Mouse (Mus musculus): Measurements from ENCODE around the gene Rplp1. TPM values are rescaled to one million over a fixed set of nuclear protein-coding genes. Genes with fewer than 3 reads are reported as not detected.

Gene Rplp1
- polyA plus RNA-seq, 1 experiment from 2014 or later = 840 TPM

- Histone ChIP-seq H3K4me1 (peaks cover 18% of the 10 kb centered on the region), H3K27ac (no peak overlapping the region), H3K27me3 (no peaks in the 10 kb centered on the region), H3K4me3 (replicated peaks) (no peak overlapping the region), H3K9ac (no peak overlapping the region), H3K36me3 (replicated peaks) (peaks cover 27% of the 10 kb centered on the region), H3K9me3 (no peaks in the 10 kb centered on the region), H3K4me2 (no peak overlapping the region)
- WGBS = 90% methylated on average over 11 of the region's 11 CpGs
- no peak for ATAC-seq (ENCODE audit: low FRiP score)
These were observed 5.4 kb downstream of the Rplp1 start for GRCm38 (mm10) chr9:61908832-61909407.

GRCm38 (mm10) chr9:61908341-61908740 is 6.0 kb downstream of the Rplp1 start:
- H3K36me3 ChIP-seq (replicated peaks) = peaks cover 27% of the 10 kb centered on the region
- H3K27ac ChIP-seq = no peak overlapping the region
- H3K4me3 ChIP-seq (replicated peaks) = no peak overlapping the region
- no peaks in the 10 kb centered on the region for H3K9me3 ChIP-seq
- H3K4me1 ChIP-seq = peaks cover 14% of the 10 kb centered on the region
- H3K4me2 ChIP-seq = no peak overlapping the region
- no peak for ATAC-seq (ENCODE audit: low FRiP score)
- no peak overlapping the region for H3K9ac ChIP-seq
- 87% methylated on average over 3 of the region's 3 CpGs for WGBS
- no peaks in the 10 kb centered on the region for H3K27me3 ChIP-seq

- peaks cover 22% of the 10 kb centered on the region for H3K36me3 ChIP-seq (replicated peaks)
- no peaks in the 10 kb centered on the region for H3K27me3 ChIP-seq
- H3K4me2 ChIP-seq = no peak overlapping the region
- WGBS = 92% methylated on average over 4 of the region's 4 CpGs
- ATAC-seq (ENCODE audit: low FRiP score) = no peak
- H3K4me3 ChIP-seq (replicated peaks) = no peak overlapping the region
- H3K9me3 ChIP-seq = no peaks in the 10 kb centered on the region
- peaks cover 8% of the 10 kb centered on the region for H3K4me1 ChIP-seq
- H3K9ac ChIP-seq = no peak overlapping the region
- H3K27ac ChIP-seq = no peak overlapping the region
These were observed 6.6 kb downstream of the Rplp1 start for GRCm38 (mm10) chr9:61907621-61908295.

- H3K9me3 ChIP-seq = no peaks in the 10 kb centered on the region
- no peak overlapping the region for H3K4me2 ChIP-seq
- no peak overlapping the region for H3K9ac ChIP-seq
- no peak for ATAC-seq (ENCODE audit: low FRiP score)
- H3K4me3 ChIP-seq (replicated peaks) = no peak overlapping the region
- no peak overlapping the region for H3K27ac ChIP-seq
- WGBS = 66% methylated on average over 10 of the region's 10 CpGs
- peaks cover 7% of the 10 kb centered on the region for H3K4me1 ChIP-seq
- 0 out of 2 replicates have a peak, but pooled peaks cover 2% of the 10 kb centered on the region for H3K27me3 ChIP-seq
- peaks cover 14% of the 10 kb centered on the region for H3K36me3 ChIP-seq (replicated peaks)
These were observed 7.4 kb downstream of the Rplp1 start for GRCm38 (mm10) chr9:61906912-61907311.

- no peak overlapping the region for H3K9ac ChIP-seq
- H3K4me1 ChIP-seq = peaks cover 13% of the 10 kb centered on the region
- no peaks in the 10 kb centered on the region for H3K9me3 ChIP-seq
- H3K27me3 ChIP-seq = peaks cover 9% of the 10 kb centered on the region; the same call in 1 of the 2 replicates
- H3K36me3 ChIP-seq (replicated peaks) = 0 out of 2 replicates have a peak, but pooled peaks cover 1% of the 10 kb centered on the region
- H3K4me3 ChIP-seq (replicated peaks) = no peak overlapping the region
- no peak overlapping the region for H3K27ac ChIP-seq
- ATAC-seq (ENCODE audit: low FRiP score) = no peak
- H3K4me2 ChIP-seq = no peak overlapping the region
- WGBS = 74% methylated on average over 5 of the region's 5 CpGs
These were observed 8.8 kb downstream of the Rplp1 start for GRCm38 (mm10) chr9:61905576-61905975.

- H3K4me2 ChIP-seq = no peak overlapping the region
- WGBS = 71% methylated on average over 7 of the region's 7 CpGs
- H3K9me3 ChIP-seq = no peaks in the 10 kb centered on the region
- H3K4me3 ChIP-seq (replicated peaks) = no peak overlapping the region
- no peak overlapping the region for H3K9ac ChIP-seq
- H3K36me3 ChIP-seq (replicated peaks) = no peaks in the 10 kb centered on the region
- H3K27ac ChIP-seq = no peak overlapping the region
- peaks cover 19% of the 10 kb centered on the region; the same call in 1 of the 2 replicates for H3K27me3 ChIP-seq
- H3K4me1 ChIP-seq = peaks cover 18% of the 10 kb centered on the region
- ATAC-seq (ENCODE audit: low FRiP score) = no peak
These were observed 10.1 kb downstream of the Rplp1 start for GRCm38 (mm10) chr9:61904201-61904600.

GRCm38 (mm10) chr9:61902445-61902844 is 11.9 kb downstream of the Rplp1 start:
- H3K9me3 ChIP-seq = no peaks in the 10 kb centered on the region
- H3K36me3 ChIP-seq (replicated peaks) = no peaks in the 10 kb centered on the region
- H3K4me3 ChIP-seq (replicated peaks) = no peak overlapping the region
- H3K27ac ChIP-seq = no peak overlapping the region
- no peak for ATAC-seq (ENCODE audit: low FRiP score)
- 60% methylated on average over 9 of the region's 9 CpGs for WGBS
- H3K9ac ChIP-seq = no peak overlapping the region
- H3K4me2 ChIP-seq = no peak overlapping the region
- H3K27me3 ChIP-seq = peaks cover 26% of the 10 kb centered on the region; the same call in 1 of the 2 replicates
- H3K4me1 ChIP-seq = peaks cover 18% of the 10 kb centered on the region

GRCm38 (mm10) chr9:61901574-61901973 is 12.8 kb downstream of the Rplp1 start:
- no peak overlapping the region for H3K4me3 ChIP-seq (replicated peaks)
- H3K9ac ChIP-seq = no peak overlapping the region
- no peak overlapping the region for H3K27ac ChIP-seq
- peaks cover 31% of the 10 kb centered on the region for H3K27me3 ChIP-seq
- no peaks in the 10 kb centered on the region for H3K9me3 ChIP-seq
- 80% methylated on average over 4 of the region's 4 CpGs for WGBS
- no peaks in the 10 kb centered on the region for H3K36me3 ChIP-seq (replicated peaks)
- H3K4me1 ChIP-seq = peaks cover 18% of the 10 kb centered on the region
- no peak overlapping the region for H3K4me2 ChIP-seq
- ATAC-seq (ENCODE audit: low FRiP score) = no peak

GRCm38 (mm10) chr9:61899804-61900203 is 14.5 kb downstream of the Rplp1 start:
- H3K4me2 ChIP-seq = peak overlapping the region; percentile 44
- H3K27me3 ChIP-seq = peaks cover 47% of the 10 kb centered on the region

GRCm38 (mm10) chr9:61898401-61898800 is 15.9 kb downstream of the Rplp1 start:
- Histone ChIP-seq H3K36me3 (replicated peaks) (no peaks in the 10 kb centered on the region), H3K4me2 (no peak overlapping the region), H3K4me3 (replicated peaks) (no peak overlapping the region), H3K4me1 (peaks cover 18% of the 10 kb centered on the region), H3K27ac (no peak overlapping the region), H3K9ac (no peak overlapping the region), H3K27me3 (peaks cover 48% of the 10 kb centered on the region), H3K9me3 (no peaks in the 10 kb centered on the region)
- 0% methylated on average over 7 of the region's 8 CpGs for WGBS
- peak; percentile 66 for ATAC-seq (ENCODE audit: low FRiP score)

More at GRCm38 (mm10) chr9:61899804-61900203, 14.5 kb downstream of the Rplp1 start:
- no peaks in the 10 kb centered on the region for H3K9me3 ChIP-seq
- H3K4me3 ChIP-seq (replicated peaks) = no peak overlapping the region
- H3K9ac ChIP-seq = peak overlapping the region; percentile 22; the same call in 1 of the 2 replicates
- ATAC-seq (ENCODE audit: low FRiP score) = peak; percentile 51; the same call in 1 of the 2 replicates
- H3K4me1 ChIP-seq = peaks cover 18% of the 10 kb centered on the region
- H3K27ac ChIP-seq = no peak overlapping the region
- no peaks in the 10 kb centered on the region for H3K36me3 ChIP-seq (replicated peaks)
- 5% methylated on average over 16 of the region's 16 CpGs for WGBS

GRCm38 (mm10) chr9:61895014-61895413 is 19.3 kb downstream of the Rplp1 start:
- H3K4me2 ChIP-seq = no peak overlapping the region
- peaks cover 5% of the 10 kb centered on the region for H3K4me1 ChIP-seq

GRCm38 (mm10) chr9:61889855-61890254 is 24.5 kb downstream of the Rplp1 start:
- H3K4me1 ChIP-seq = peaks cover 22% of the 10 kb centered on the region
- no peak overlapping the region for H3K27ac ChIP-seq
- peaks cover 2% of the 10 kb centered on the region; the same call in 1 of the 2 replicates for H3K27me3 ChIP-seq
- H3K4me2 ChIP-seq = no peak overlapping the region
- ATAC-seq (ENCODE audit: low FRiP score) = no peak
- no peaks in the 10 kb centered on the region for H3K9me3 ChIP-seq
- no peak overlapping the region for H3K9ac ChIP-seq
- H3K36me3 ChIP-seq (replicated peaks) = no peaks in the 10 kb centered on the region
- no peak overlapping the region for H3K4me3 ChIP-seq (replicated peaks)
- WGBS = 49% methylated on average over 8 of the region's 8 CpGs

More at GRCm38 (mm10) chr9:61895014-61895413, 19.3 kb downstream of the Rplp1 start:
- Histone ChIP-seq H3K4me3 (replicated peaks) (no peak overlapping the region), H3K27me3 (peaks cover 34% of the 10 kb centered on the region), H3K9me3 (no peaks in the 10 kb centered on the region), H3K27ac (no peak overlapping the region), H3K36me3 (replicated peaks) (no peaks in the 10 kb centered on the region), H3K9ac (no peak overlapping the region)
- 78% methylated on average over 8 of the region's 8 CpGs for WGBS
- no peak for ATAC-seq (ENCODE audit: low FRiP score)

Data from forebrain, embryonic 12.5 days (tissue).